Mouse (Mus musculus) olfactory bulb, adult 2 months (tissue): ENCODE measurements around the gene Immp2l.

ENCODE experiments used
- CTCF ChIP-seq: fragments of 200-500 bp; IDR thresholded peaks from 2 replicates; pipeline ENCODE4 v1.5.1; 2012; ENCODE audit warnings: low read depth, mild to moderate bottlenecking, low read length, moderate library complexity; ENCODE audit not compliant: insufficient read depth
- POLR2A ChIP-seq: fragments of 200-500 bp; IDR thresholded peaks from 2 replicates; pipeline ENCODE4 v1.6.1; 2012; ENCODE audit warnings: mild to moderate bottlenecking, low read depth, low read length, moderate library complexity; ENCODE audit not compliant: insufficient read depth

- TF ChIP-seq CTCF (no peak), POLR2A (no peak)
These were observed 918.0 kb downstream of the Immp2l start for GRCm38 (mm10) chr12:41941853-41942252.
